Mouse (Mus musculus): ENCODE measurements around the gene Zscan10. TPM values are rescaled to one million over a fixed set of nuclear protein-coding genes. Genes with fewer than 3 reads are reported as not detected.

Zscan10 gene
- total RNA-seq, 2 experiments from 2014 or later: not detected

DNA sequence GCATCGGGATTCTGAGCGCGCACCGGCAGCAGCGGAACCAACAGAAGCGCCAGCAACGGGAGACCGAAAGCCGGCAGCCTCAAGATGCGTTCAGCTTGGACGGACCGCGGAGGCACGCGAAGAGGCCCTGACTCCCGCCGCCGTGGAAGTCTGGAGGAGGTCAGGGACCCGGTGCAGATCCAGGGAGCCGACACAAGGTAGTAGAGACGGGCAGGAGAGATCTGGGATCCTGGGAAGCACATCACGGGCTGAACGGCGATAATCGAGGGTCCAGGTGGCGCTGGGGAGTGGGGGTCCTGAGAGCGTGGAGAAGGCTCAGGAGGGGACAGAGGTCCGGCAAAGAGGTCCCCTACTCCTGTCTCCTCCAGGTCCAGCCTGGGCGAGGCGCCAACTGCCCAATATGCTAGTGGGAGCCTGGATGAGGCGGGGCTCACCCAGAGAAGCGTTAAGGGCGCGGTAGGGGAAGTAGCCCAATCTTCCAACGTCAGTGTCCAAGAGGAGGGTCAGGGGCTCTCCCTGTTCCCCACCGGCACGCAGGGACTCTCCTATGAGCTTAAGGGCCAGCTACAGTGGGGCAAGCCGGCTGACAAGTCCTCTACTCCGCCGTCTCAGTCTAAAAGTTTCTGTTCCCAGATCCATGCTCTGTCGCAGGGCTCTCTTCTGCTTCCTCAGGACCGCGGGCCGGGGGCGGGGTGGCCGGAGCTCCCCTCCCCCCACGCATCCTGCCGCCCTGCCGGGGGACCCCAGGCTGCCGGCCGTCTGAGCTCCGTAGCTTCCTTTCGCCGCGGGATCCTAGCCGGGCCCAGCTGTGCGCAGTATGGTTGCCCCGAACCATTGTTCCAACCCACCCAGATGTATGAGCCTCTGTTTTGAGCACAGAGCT is 44.2 kb downstream of the Zscan10 start, which contains the start of gene Mmp25:
Gene Mmp25, minus strand, starts transcription at position 665 of the 883 bp plus-strand sequence.
- DNase-seq (ENCODE audit: low spot score in 2 of 2): no peak

GRCm38 (mm10) chr17:23645894-23646293 is 45.2 kb downstream of the Zscan10 start:
- DNase-seq (ENCODE audit: low spot score in 2 of 2): no peak

DNA sequence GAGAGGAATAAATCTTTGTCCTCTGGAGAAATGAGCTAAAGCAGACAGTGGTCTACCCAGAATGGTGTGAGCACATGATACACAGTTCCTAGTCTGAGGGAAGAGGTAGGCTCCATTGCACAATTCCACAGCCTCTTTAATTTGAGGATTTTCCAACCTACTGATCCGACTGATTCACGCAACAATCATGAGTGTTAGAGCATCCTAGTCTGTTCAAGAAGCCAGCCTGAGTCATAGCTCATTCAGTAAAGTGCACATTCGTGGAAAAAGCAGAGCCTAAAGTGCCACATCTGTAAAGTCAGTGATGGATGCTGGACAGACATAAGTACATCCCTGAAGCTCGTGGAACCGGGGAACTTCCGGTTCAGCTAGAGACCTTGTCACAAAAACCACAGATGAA is 50.7 kb downstream of the Zscan10 start:
- DNase-seq (ENCODE audit: low spot score in 2 of 2): no peak

- no peak for DNase-seq (ENCODE audit: low spot score in 2 of 2)
Measured at GRCm38 (mm10) chr17:23653324-23653723, 52.7 kb downstream of the Zscan10 start.

GRCm38 (mm10) chr17:23654001-23654400 is 53.3 kb downstream of the Zscan10 start:
- no peak for DNase-seq (ENCODE audit: low spot score in 2 of 2)

DNA sequence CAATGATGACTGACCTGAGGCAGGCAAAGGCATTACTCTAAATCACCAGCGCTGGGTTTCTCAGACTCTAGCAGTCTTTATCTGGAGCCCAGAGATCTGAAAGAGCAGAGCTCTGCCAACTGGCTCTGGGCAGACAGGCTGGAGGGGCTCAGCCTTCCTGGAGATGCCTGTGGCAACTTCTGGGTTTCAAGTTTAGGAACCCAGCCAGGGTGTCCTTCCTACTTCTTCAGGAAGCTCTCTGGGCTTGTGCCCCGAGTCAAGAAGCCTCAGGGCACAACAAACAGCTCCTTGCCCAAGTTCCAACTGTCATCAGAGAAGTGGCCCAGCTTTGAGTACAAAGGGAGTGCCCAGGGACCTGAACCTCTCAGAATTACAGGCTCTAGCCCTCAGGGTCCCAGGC is 53.8 kb downstream of the Zscan10 start:
- DNase-seq (ENCODE audit: low spot score in 2 of 2): no peak

DNA sequence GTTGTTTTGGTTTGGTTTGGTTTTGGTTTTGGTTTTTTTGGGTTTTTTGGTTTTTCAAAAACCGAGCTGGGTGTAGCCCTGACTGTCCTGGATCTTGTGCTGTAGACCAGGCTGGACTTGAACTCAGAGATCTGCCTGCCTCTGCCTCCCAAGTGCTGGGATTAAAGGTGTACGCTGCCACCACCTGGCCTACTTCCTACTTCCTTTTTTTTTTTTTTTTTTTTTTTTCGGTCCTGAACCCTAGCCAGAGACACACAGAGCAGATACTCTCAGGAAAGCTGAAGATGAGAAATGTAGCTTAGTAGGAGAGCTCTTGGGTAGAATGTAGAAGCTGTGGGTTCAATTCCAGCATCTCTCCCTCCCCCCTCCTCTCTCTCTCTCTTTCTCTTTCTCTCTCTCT is 57.8 kb downstream of the Zscan10 start:
- no peak for DNase-seq (ENCODE audit: low spot score in 2 of 2)

- DNase-seq (ENCODE audit: low spot score in 2 of 2): no peak
Measured at GRCm38 (mm10) chr17:23660117-23660875, 59.6 kb downstream of the Zscan10 start, which contains the start of gene Bicdl2. Gene Bicdl2 (plus strand): TSS chr17:23660506.

Other genes with a start within 250 kb of the Zscan10 start
- gene Vmn2r116, start 216.3 kb upstream of the Zscan10 start, total RNA-seq (2021): not detected
- not detected for gene Vmn2r117, start 121.2 kb upstream of the Zscan10 start, total RNA-seq (2021)
- 1 to 10 TPM; 4.7 to 5.3 TPM for gene Zfp213, start 36.6 kb upstream of the Zscan10 start, total RNA-seq (2021)
- 1 to 10 TPM; 8.3 to 9.9 TPM for gene Zfp13, start 1.4 kb upstream of the Zscan10 start, total RNA-seq (2021)
- gene Mmp25, start 44.4 kb downstream of the Zscan10 start, total RNA-seq (2021): under 1 TPM; 0.70 to 0.71 TPM
- not detected for gene Bicdl2, start 59.6 kb downstream of the Zscan10 start, total RNA-seq (2021)
- gene Hcfc1r1, start 72.7 kb downstream of the Zscan10 start, total RNA-seq (2021): 100 to 1,000 TPM; 214 to 230 TPM
- 10 to 100 TPM; 18.8 to 20.8 TPM for gene Thoc6, start 73.0 kb downstream of the Zscan10 start, total RNA-seq (2021)
- 10 to 100 TPM; 43.7 to 55.5 TPM for gene Tnfrsf12a, start 76.6 kb downstream of the Zscan10 start, total RNA-seq (2021)
- gene Cldn6, start 78.4 kb downstream of the Zscan10 start, total RNA-seq (2021): not detected
- gene Cldn9, start 83.2 kb downstream of the Zscan10 start, total RNA-seq (2021): under 1 TPM; 0.61 to 0.91 TPM
- under 1 TPM; 0.26 to 0.66 TPM for gene 1520401A03Rik, start 121.9 kb downstream of the Zscan10 start, total RNA-seq (2021)
- 10 to 100 TPM; 11.1 to 12.4 TPM for gene Pkmyt1, start 125.5 kb downstream of the Zscan10 start, total RNA-seq (2021)
- 10 to 100 TPM; 12.5 to 13.4 TPM for gene Paqr4, start 140.0 kb downstream of the Zscan10 start, total RNA-seq (2021)
- gene Kremen2, start 145.0 kb downstream of the Zscan10 start, total RNA-seq (2021): under 1 TPM; 0.13 to 0.20 TPM
- gene Flywch1, start 170.7 kb downstream of the Zscan10 start, total RNA-seq (2021): 10 to 100 TPM; 44.5 to 49.2 TPM
- 1 to 10 TPM; 5.6 to 6.0 TPM for gene Flywch2, start 185.2 kb downstream of the Zscan10 start, total RNA-seq (2021)
- gene Srrm2, start 189.7 kb downstream of the Zscan10 start, total RNA-seq (2021): 100 to 1,000 TPM; 293 to 304 TPM
- 100 to 1,000 TPM; 428 to 459 TPM for gene Elob, start 228.3 kb downstream of the Zscan10 start, total RNA-seq (2021)
- not detected for gene Prss33, start 235.2 kb downstream of the Zscan10 start, total RNA-seq (2021)
- not detected for gene Prss32, start 243.0 kb downstream of the Zscan10 start, total RNA-seq (2021)
- under 1 TPM in 1 of 2 experiments, not detected in 1; 0.18 TPM for gene Prss41, start 243.3 kb downstream of the Zscan10 start, total RNA-seq (2021)